Mouse (Mus musculus): ENCODE measurements around the gene Tbc1d7. TPM values are rescaled to one million over a fixed set of nuclear protein-coding genes. Genes with fewer than 3 reads are reported as not detected.
A peak's percentile ranks its signal among the peaks of the same experiment; 100 is the strongest.

Tbc1d7 gene
- 8.6 and 14.5 TPM in 2 replicates for polyA plus RNA-seq (2012; rRNA removed)

GRCm38 (mm10) chr13:43171020-43171710 lies at the start of gene Tbc1d7:
Tbc1d7 (minus strand) TSS chr13:43171501.
- under 1% methylated on average over 48 of the region's 48 CpGs for WGBS
- Histone ChIP-seq H3K4me3 (ENCODE audit: control insufficient read depth, insufficient read depth, low read length) (peak within 1 kb of the TSS; percentile 88), H3K27ac (ENCODE audit: control insufficient read depth, insufficient read depth, low read length) (no peak within 1 kb of the TSS), H3K4me1 (replicated peaks; ENCODE audit: control insufficient read depth, insufficient read depth, low read length) (peaks cover 6% of the 10 kb centered on the region; the same call in 1 of the 2 replicates), H3K27me3 (ENCODE audit: control insufficient read depth, insufficient read depth, low read length) (no peaks in the 10 kb centered on the region), H3K36me3 (ENCODE audit: control insufficient read depth, insufficient read depth, low read length) (no peaks in the 10 kb centered on the region)
- TF ChIP-seq POLR2A (IDR thresholded peaks at IDR 0.05; ENCODE audit: control insufficient read depth, extremely low read depth, insufficient read depth, low read length, poor library complexity) (peak; percentile 66), CTCF (IDR thresholded peaks at IDR 0.05; ENCODE audit: borderline replicate concordance, control insufficient read depth, extremely low read depth, insufficient read depth, low read length, poor library complexity) (peak; percentile 61; the same call in 1 of the 2 replicates)
- DNase-seq = peak; percentile 99

DNA sequence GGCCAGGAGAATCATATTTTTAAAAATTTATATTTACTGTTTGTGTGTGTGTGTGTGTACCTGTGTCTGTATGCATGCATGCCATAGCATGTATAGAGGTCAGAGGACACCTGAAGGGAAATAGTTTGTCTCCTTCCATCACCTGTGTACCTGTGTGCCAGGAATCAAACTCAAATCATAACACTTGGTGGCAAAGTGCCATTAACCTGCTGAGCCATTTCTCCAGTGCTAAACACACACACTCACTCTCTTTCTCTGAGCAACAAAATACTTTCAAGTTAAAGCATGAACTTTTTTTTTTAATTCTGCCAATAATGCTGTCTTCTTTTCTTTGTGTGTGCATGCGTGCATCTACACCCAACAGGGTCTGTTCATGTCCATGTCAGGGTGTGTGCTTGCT lies 49.3 kb upstream of the Tbc1d7 start:
- H3K27ac ChIP-seq (ENCODE audit: control insufficient read depth, insufficient read depth, low read length) = no peak overlapping the region
- no peak for DNase-seq
- H3K27me3 ChIP-seq (ENCODE audit: control insufficient read depth, insufficient read depth, low read length) = no peaks in the 10 kb centered on the region
- no peak overlapping the region for H3K4me3 ChIP-seq (ENCODE audit: control insufficient read depth, insufficient read depth, low read length)
- H3K4me1 ChIP-seq (replicated peaks; ENCODE audit: control insufficient read depth, insufficient read depth, low read length) = peaks cover 14% of the 10 kb centered on the region
- WGBS = 83% methylated on average over 1 of the region's 1 CpGs
- TF ChIP-seq CTCF (IDR thresholded peaks at IDR 0.05; ENCODE audit: borderline replicate concordance, control insufficient read depth, extremely low read depth, insufficient read depth, low read length, poor library complexity) (no peak), POLR2A (IDR thresholded peaks at IDR 0.05; ENCODE audit: control insufficient read depth, extremely low read depth, insufficient read depth, low read length, poor library complexity) (no peak)
- H3K36me3 ChIP-seq (ENCODE audit: control insufficient read depth, insufficient read depth, low read length) = no peaks in the 10 kb centered on the region

DNA sequence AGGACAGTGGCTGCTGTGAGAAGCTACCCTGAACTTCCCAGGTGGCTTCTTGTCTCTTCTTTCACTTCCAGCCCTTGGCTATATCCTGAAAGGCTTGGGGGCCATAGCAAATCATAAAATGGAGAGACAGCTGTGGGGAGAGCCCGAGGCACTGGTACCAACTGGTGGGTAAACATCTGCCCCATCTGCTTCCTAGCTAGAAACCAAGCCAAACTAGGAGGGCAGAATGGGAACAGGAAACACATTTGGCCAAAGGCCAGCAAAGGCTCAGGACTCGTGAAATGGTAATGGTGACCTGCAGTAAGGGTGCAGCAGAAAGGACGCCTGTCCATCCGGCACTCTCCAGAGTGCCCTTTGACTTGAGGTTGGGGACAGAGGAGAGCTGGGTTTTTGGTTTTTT lies 47.5 kb upstream of the Tbc1d7 start:
- Histone ChIP-seq H3K27me3 (ENCODE audit: control insufficient read depth, insufficient read depth, low read length) (no peaks in the 10 kb centered on the region), H3K36me3 (ENCODE audit: control insufficient read depth, insufficient read depth, low read length) (no peaks in the 10 kb centered on the region), H3K27ac (ENCODE audit: control insufficient read depth, insufficient read depth, low read length) (no peak overlapping the region), H3K4me3 (ENCODE audit: control insufficient read depth, insufficient read depth, low read length) (no peak overlapping the region), H3K4me1 (replicated peaks; ENCODE audit: control insufficient read depth, insufficient read depth, low read length) (peaks cover 20% of the 10 kb centered on the region)
- WGBS = 58% methylated on average over 4 of the region's 4 CpGs
- DNase-seq = no peak
- TF ChIP-seq CTCF (IDR thresholded peaks at IDR 0.05; ENCODE audit: borderline replicate concordance, control insufficient read depth, extremely low read depth, insufficient read depth, low read length, poor library complexity) (no peak), POLR2A (IDR thresholded peaks at IDR 0.05; ENCODE audit: control insufficient read depth, extremely low read depth, insufficient read depth, low read length, poor library complexity) (no peak)

DNA sequence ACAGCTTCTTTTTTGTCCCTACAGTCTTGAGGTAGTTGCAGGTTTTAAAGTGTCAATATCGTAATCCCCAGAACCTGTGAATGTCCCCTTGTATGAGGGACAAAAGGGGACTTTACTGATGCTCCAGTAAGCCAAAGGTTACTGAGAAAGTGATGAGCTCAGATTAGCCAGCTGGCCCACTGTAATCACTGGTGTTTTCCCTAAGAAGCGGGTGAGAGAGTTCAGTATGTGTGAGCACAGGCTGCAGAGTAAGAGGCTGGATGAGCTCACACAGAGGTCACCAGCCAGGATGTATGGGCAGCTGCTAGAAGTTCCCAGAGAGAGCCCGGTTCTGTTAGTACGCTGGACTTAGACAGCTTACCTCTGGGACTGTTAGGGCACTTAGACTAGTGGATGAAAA lies 47.0 kb upstream of the Tbc1d7 start:
- TF ChIP-seq CTCF (IDR thresholded peaks at IDR 0.05; ENCODE audit: borderline replicate concordance, control insufficient read depth, extremely low read depth, insufficient read depth, low read length, poor library complexity) = no peak
- TF ChIP-seq POLR2A (IDR thresholded peaks at IDR 0.05; ENCODE audit: control insufficient read depth, extremely low read depth, insufficient read depth, low read length, poor library complexity) = no peak
- WGBS = 73% methylated on average over 4 of the region's 4 CpGs
- Histone ChIP-seq H3K4me1 (replicated peaks; ENCODE audit: control insufficient read depth, insufficient read depth, low read length) (peaks cover 20% of the 10 kb centered on the region), H3K4me3 (ENCODE audit: control insufficient read depth, insufficient read depth, low read length) (no peak overlapping the region), H3K27ac (ENCODE audit: control insufficient read depth, insufficient read depth, low read length) (no peak overlapping the region), H3K27me3 (ENCODE audit: control insufficient read depth, insufficient read depth, low read length) (no peaks in the 10 kb centered on the region), H3K36me3 (ENCODE audit: control insufficient read depth, insufficient read depth, low read length) (no peaks in the 10 kb centered on the region)
- no peak for DNase-seq

- peaks cover 20% of the 10 kb centered on the region for H3K4me1 ChIP-seq (replicated peaks; ENCODE audit: control insufficient read depth, insufficient read depth, low read length)
- DNase-seq = no peak
- 38% methylated on average over 4 of the region's 4 CpGs for WGBS
- no peaks in the 10 kb centered on the region for H3K36me3 ChIP-seq (ENCODE audit: control insufficient read depth, insufficient read depth, low read length)
- no peak overlapping the region for H3K4me3 ChIP-seq (ENCODE audit: control insufficient read depth, insufficient read depth, low read length)
- no peak overlapping the region for H3K27ac ChIP-seq (ENCODE audit: control insufficient read depth, insufficient read depth, low read length)
- H3K27me3 ChIP-seq (ENCODE audit: control insufficient read depth, insufficient read depth, low read length) = no peaks in the 10 kb centered on the region
- TF ChIP-seq POLR2A (IDR thresholded peaks at IDR 0.05; ENCODE audit: control insufficient read depth, extremely low read depth, insufficient read depth, low read length, poor library complexity) = no peak
- no peak for TF ChIP-seq CTCF (IDR thresholded peaks at IDR 0.05; ENCODE audit: borderline replicate concordance, control insufficient read depth, extremely low read depth, insufficient read depth, low read length, poor library complexity)
Measured at GRCm38 (mm10) chr13:43217686-43218085, 46.4 kb upstream of the Tbc1d7 start.

GRCm38 (mm10) chr13:43217059-43217458 lies 45.8 kb upstream of the Tbc1d7 start:
- WGBS = 7% methylated on average over 8 of the region's 8 CpGs

More at GRCm38 (mm10) chr13:43217059-43217458, 45.8 kb upstream of the Tbc1d7 start:
- DNase-seq = no peak
- H3K4me3 ChIP-seq (ENCODE audit: control insufficient read depth, insufficient read depth, low read length) = no peak overlapping the region
- peaks cover 20% of the 10 kb centered on the region for H3K4me1 ChIP-seq (replicated peaks; ENCODE audit: control insufficient read depth, insufficient read depth, low read length)
- TF ChIP-seq CTCF (IDR thresholded peaks at IDR 0.05; ENCODE audit: borderline replicate concordance, control insufficient read depth, extremely low read depth, insufficient read depth, low read length, poor library complexity) = no peak
- no peak for TF ChIP-seq POLR2A (IDR thresholded peaks at IDR 0.05; ENCODE audit: control insufficient read depth, extremely low read depth, insufficient read depth, low read length, poor library complexity)
- no peak overlapping the region for H3K27ac ChIP-seq (ENCODE audit: control insufficient read depth, insufficient read depth, low read length)
- H3K27me3 ChIP-seq (ENCODE audit: control insufficient read depth, insufficient read depth, low read length) = no peaks in the 10 kb centered on the region
- H3K36me3 ChIP-seq (ENCODE audit: control insufficient read depth, insufficient read depth, low read length) = no peaks in the 10 kb centered on the region
